Mouse (Mus musculus): Measurements from ENCODE around the gene Ddx39b. TPM values are rescaled to one million over a fixed set of nuclear protein-coding genes. Genes with fewer than 3 reads are reported as not detected.

The Ddx39b gene
- polyA plus RNA-seq, 2 experiments: 127 to 199 TPM

DNA sequence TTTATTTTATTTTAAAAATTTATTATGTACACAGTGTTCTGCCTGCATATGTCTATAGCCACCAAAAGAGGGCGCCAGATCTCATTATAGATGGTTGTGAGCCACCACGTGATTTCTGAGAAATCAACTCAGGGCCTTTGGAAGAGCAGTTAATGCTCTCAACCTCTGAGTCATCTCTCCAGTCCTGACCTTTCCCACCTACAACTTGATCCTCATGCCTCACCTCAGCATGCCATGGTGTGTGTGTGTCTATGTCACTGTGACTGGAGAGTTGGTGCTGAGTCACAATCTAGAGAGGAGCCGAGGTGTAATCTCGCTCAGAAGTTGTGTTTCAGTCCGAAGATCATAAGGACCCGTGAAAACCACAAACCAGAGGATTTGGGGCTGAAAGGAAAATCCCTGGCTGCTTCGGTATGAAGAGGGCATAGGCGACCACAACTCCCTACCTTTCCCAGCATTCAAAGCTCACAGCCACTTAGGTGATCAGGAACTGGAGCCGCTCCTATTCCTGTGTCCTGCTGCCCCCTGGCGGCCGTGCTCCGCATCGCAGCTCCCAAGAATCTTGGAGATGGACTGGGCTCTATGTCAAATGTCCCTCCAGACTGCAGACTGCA is 60.2 kb downstream of the Ddx39b start:
- H3K4me2 ChIP-seq (ENCODE audit: low read depth): no peak overlapping the region
- H3K9me3 ChIP-seq (ENCODE audit: control insufficient read depth, low read length): no peaks in the 10 kb centered on the region
- H3K9ac ChIP-seq (replicated peaks): no peak overlapping the region
- TF ChIP-seq CTCF (IDR thresholded peaks at IDR 0.05; ENCODE audit: low read depth) (peak; percentile 96), EP300 (IDR thresholded peaks at IDR 0.05; ENCODE audit: low read depth) (no peak)
- WGBS (ENCODE audit: insufficient replicate concordance): 18% methylated on average over 13 of the region's 13 CpGs
- peaks cover 0 to 3% of the 10 kb centered on the region in 2 experiments; a peak in 2 of 4 replicates for H3K4me1 ChIP-seq (replicated peaks; ENCODE audit: control insufficient read depth in 2 of 2, insufficient read depth in 2 of 2, low read length in 1 of 2)
- ATAC-seq (ENCODE audit: insufficient read depth): no peak
- no peaks in the 10 kb centered on the region for H3K36me3 ChIP-seq (replicated peaks; ENCODE audit: control insufficient read depth, insufficient read depth, low read depth)
- no peaks in the 10 kb centered on the region for H3K27me3 ChIP-seq (ENCODE audit: control insufficient read depth, insufficient read depth, low read length)
- DNase-seq (ENCODE audit: low read depth in 3 of 3, low spot score in 3 of 3): peak; percentile 28 to 52 (median 37)
- H3K4me3 ChIP-seq (ENCODE audit: insufficient read depth in 1 of 2, low read depth in 2 of 2, low read length in 2 of 2): no peak overlapping the region
- H3K27ac ChIP-seq: no peak overlapping the region

DNA sequence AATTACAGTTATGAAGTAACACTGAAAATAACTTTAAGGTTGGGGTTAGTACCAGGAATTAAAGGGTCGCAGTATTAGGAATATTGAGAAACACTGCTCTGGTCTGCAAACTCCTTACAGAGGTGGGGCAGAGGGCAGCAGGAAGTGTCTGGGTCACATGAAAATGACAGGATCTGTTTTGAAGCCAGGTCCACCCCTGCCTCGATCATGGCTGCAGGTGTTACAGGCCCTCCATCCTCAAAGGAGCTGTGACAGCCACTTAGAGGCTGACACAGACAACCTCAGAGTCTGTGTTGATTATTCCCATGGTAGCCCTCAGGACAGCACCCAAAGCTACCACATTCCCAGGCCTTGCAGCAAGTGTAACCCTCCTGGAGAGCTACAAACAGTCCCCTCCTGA is 61.7 kb downstream of the Ddx39b start:
- Histone ChIP-seq H3K4me1 (replicated peaks; ENCODE audit: control insufficient read depth in 2 of 2, insufficient read depth in 2 of 2, low read length in 1 of 2) (peaks cover 0 to 3% of the 10 kb centered on the region in 2 experiments; a peak in 2 of 4 replicates), H3K27ac (no peak overlapping the region), H3K9ac (replicated peaks) (no peak overlapping the region), H3K4me3 (ENCODE audit: insufficient read depth in 1 of 2, low read depth in 2 of 2, low read length in 2 of 2) (no peak overlapping the region), H3K4me2 (ENCODE audit: low read depth) (no peak overlapping the region), H3K9me3 (ENCODE audit: control insufficient read depth, low read length) (no peaks in the 10 kb centered on the region), H3K27me3 (ENCODE audit: control insufficient read depth, insufficient read depth, low read length) (no peaks in the 10 kb centered on the region), H3K36me3 (replicated peaks; ENCODE audit: control insufficient read depth, insufficient read depth, low read depth) (no peaks in the 10 kb centered on the region)
- DNase-seq (ENCODE audit: low read depth in 3 of 3, low spot score in 3 of 3): no peak
- no peak for TF ChIP-seq CTCF (IDR thresholded peaks at IDR 0.05; ENCODE audit: low read depth)
- no peak for TF ChIP-seq EP300 (IDR thresholded peaks at IDR 0.05; ENCODE audit: low read depth)
- 38% methylated on average over 2 of the region's 2 CpGs for WGBS (ENCODE audit: insufficient replicate concordance)
- no peak for ATAC-seq (ENCODE audit: insufficient read depth)

Small RNAs within 50 kb of the gene (microRNA-seq; reads per million reads assigned to microRNA genes)
- gene Mir6973a: not detected
- not detected for gene Mir6974
- 3.8 reads per million for gene Mir6975
- gene Mir8094: 1.7 reads per million

Other genes starting within 250 kb of the Ddx39b start
Only the 30 nearest of the 35 such genes appear.
- 3.3 and 4.3 TPM in 2 replicates for gene Msh5, start 195.0 kb upstream of the Ddx39b start, polyA plus RNA-seq (2012; rRNA removed)
- gene Msh5, start 195.0 kb upstream of the Ddx39b start, polyA plus RNA-seq (2014; fragmentation: Nextera tagmentation; extraction: Ambion mirVana): 2.3 and 2.9 TPM in 2 replicates
- 76.4 and 78.0 TPM in 2 replicates for gene Clic1, start 191.8 kb upstream of the Ddx39b start, polyA plus RNA-seq (2012; rRNA removed)
- 38.1 and 39.9 TPM in 2 replicates for gene Clic1, start 191.8 kb upstream of the Ddx39b start, polyA plus RNA-seq (2014; fragmentation: Nextera tagmentation; extraction: Ambion mirVana)
- gene Ddah2, start 182.7 kb upstream of the Ddx39b start, polyA plus RNA-seq (2012; rRNA removed): 12.0 and 12.3 TPM in 2 replicates
- gene Ddah2, start 182.7 kb upstream of the Ddx39b start, polyA plus RNA-seq (2014; fragmentation: Nextera tagmentation; extraction: Ambion mirVana): 16.1 and 17.3 TPM in 2 replicates
- 0.26 and 0.48 TPM in 2 replicates for gene Ly6g6c, start 176.4 kb upstream of the Ddx39b start, polyA plus RNA-seq (2012; rRNA removed)
- 0.24 and 0.37 TPM in 2 replicates for gene Ly6g6c, start 176.4 kb upstream of the Ddx39b start, polyA plus RNA-seq (2014; fragmentation: Nextera tagmentation; extraction: Ambion mirVana)
- gene Mpig6b, start 175.6 kb upstream of the Ddx39b start, polyA plus RNA-seq (2012; rRNA removed): 2.3 and 2.6 TPM in 2 replicates
- gene Mpig6b, start 175.6 kb upstream of the Ddx39b start, polyA plus RNA-seq (2014; fragmentation: Nextera tagmentation; extraction: Ambion mirVana): 4.0 and 6.6 TPM in 2 replicates
- 0.08 and 0.32 TPM in 2 replicates for gene Ly6g6e, start 164.8 kb upstream of the Ddx39b start, polyA plus RNA-seq (2012; rRNA removed)
- not detected in 2 replicates for gene Ly6g6e, start 164.8 kb upstream of the Ddx39b start, polyA plus RNA-seq (2014; fragmentation: Nextera tagmentation; extraction: Ambion mirVana)
- gene Ly6g6d, start 163.7 kb upstream of the Ddx39b start, polyA plus RNA-seq (2012; rRNA removed): 0.95 and 1.2 TPM in 2 replicates
- 0.28 and 0.77 TPM in 2 replicates for gene Ly6g6d, start 163.7 kb upstream of the Ddx39b start, polyA plus RNA-seq (2014; fragmentation: Nextera tagmentation; extraction: Ambion mirVana)
- gene Ly6g6f, start 156.1 kb upstream of the Ddx39b start, polyA plus RNA-seq (2012; rRNA removed): 4.1 and 5.1 TPM in 2 replicates
- 5.0 and 6.3 TPM in 2 replicates for gene Ly6g6f, start 156.1 kb upstream of the Ddx39b start, polyA plus RNA-seq (2014; fragmentation: Nextera tagmentation; extraction: Ambion mirVana)
- gene Abhd16a, start 152.5 kb upstream of the Ddx39b start, polyA plus RNA-seq (2012; rRNA removed): 29.1 and 30.0 TPM in 2 replicates
- gene Abhd16a, start 152.5 kb upstream of the Ddx39b start, polyA plus RNA-seq (2014; fragmentation: Nextera tagmentation; extraction: Ambion mirVana): 42.3 and 44.3 TPM in 2 replicates
- not detected in 2 replicates for gene Ly6g5c, start 133.5 kb upstream of the Ddx39b start, polyA plus RNA-seq (2012; rRNA removed)
- gene Ly6g5c, start 133.5 kb upstream of the Ddx39b start, polyA plus RNA-seq (2014; fragmentation: Nextera tagmentation; extraction: Ambion mirVana): not detected in 2 replicates
- gene Ly6g5b, start 126.3 kb upstream of the Ddx39b start, polyA plus RNA-seq (2012; rRNA removed): 0.57 and 0.70 TPM in 2 replicates
- gene Ly6g5b, start 126.3 kb upstream of the Ddx39b start, polyA plus RNA-seq (2014; fragmentation: Nextera tagmentation; extraction: Ambion mirVana): 0.27 TPM in 1 of 2 replicates, not detected in the other
- 8.9 and 10.0 TPM in 2 replicates for gene Gpank1, start 120.3 kb upstream of the Ddx39b start, polyA plus RNA-seq (2012; rRNA removed)
- 12.2 and 12.7 TPM in 2 replicates for gene Gpank1, start 120.3 kb upstream of the Ddx39b start, polyA plus RNA-seq (2014; fragmentation: Nextera tagmentation; extraction: Ambion mirVana)
- gene Csnk2b, start 119.7 kb upstream of the Ddx39b start, polyA plus RNA-seq (2012; rRNA removed): 79.2 and 106 TPM in 2 replicates
- gene Csnk2b, start 119.7 kb upstream of the Ddx39b start, polyA plus RNA-seq (2014; fragmentation: Nextera tagmentation; extraction: Ambion mirVana): 127 and 142 TPM in 2 replicates
- gene D17H6S53E, start 115.4 kb upstream of the Ddx39b start, polyA plus RNA-seq (2012; rRNA removed): 0.75 and 1.5 TPM in 2 replicates
- 1.3 and 1.5 TPM in 2 replicates for gene D17H6S53E, start 115.4 kb upstream of the Ddx39b start, polyA plus RNA-seq (2014; fragmentation: Nextera tagmentation; extraction: Ambion mirVana)
- 285 and 317 TPM in 2 replicates for gene Apom, start 109.7 kb upstream of the Ddx39b start, polyA plus RNA-seq (2012; rRNA removed)
- 750 and 763 TPM in 2 replicates for gene Apom, start 109.7 kb upstream of the Ddx39b start, polyA plus RNA-seq (2014; fragmentation: Nextera tagmentation; extraction: Ambion mirVana)
- gene Bag6, start 106.6 kb upstream of the Ddx39b start, polyA plus RNA-seq (2012; rRNA removed): 45.7 and 48.1 TPM in 2 replicates
- 22.9 and 30.5 TPM in 2 replicates for gene Bag6, start 106.6 kb upstream of the Ddx39b start, polyA plus RNA-seq (2014; fragmentation: Nextera tagmentation; extraction: Ambion mirVana)
- 61.4 and 67.5 TPM in 2 replicates for gene Prrc2a, start 76.8 kb upstream of the Ddx39b start, polyA plus RNA-seq (2012; rRNA removed)
- gene Prrc2a, start 76.8 kb upstream of the Ddx39b start, polyA plus RNA-seq (2014; fragmentation: Nextera tagmentation; extraction: Ambion mirVana): 33.4 and 46.0 TPM in 2 replicates
- gene Aif1, start 65.7 kb upstream of the Ddx39b start, polyA plus RNA-seq (2012; rRNA removed): 3.1 and 8.1 TPM in 2 replicates
- gene Aif1, start 65.7 kb upstream of the Ddx39b start, polyA plus RNA-seq (2014; fragmentation: Nextera tagmentation; extraction: Ambion mirVana): 18.6 and 20.7 TPM in 2 replicates
- gene Lst1, start 53.3 kb upstream of the Ddx39b start, polyA plus RNA-seq (2012; rRNA removed): 25.6 and 37.4 TPM in 2 replicates
- 32.8 and 37.7 TPM in 2 replicates for gene Lst1, start 53.3 kb upstream of the Ddx39b start, polyA plus RNA-seq (2014; fragmentation: Nextera tagmentation; extraction: Ambion mirVana)
- 0.47 and 0.70 TPM in 2 replicates for gene Ltb, start 47.3 kb upstream of the Ddx39b start, polyA plus RNA-seq (2012; rRNA removed)
- 0.28 and 0.64 TPM in 2 replicates for gene Ltb, start 47.3 kb upstream of the Ddx39b start, polyA plus RNA-seq (2014; fragmentation: Nextera tagmentation; extraction: Ambion mirVana)
- 0.42 and 0.73 TPM in 2 replicates for gene Tnf, start 39.7 kb upstream of the Ddx39b start, polyA plus RNA-seq (2012; rRNA removed)
- 0.15 and 0.43 TPM in 2 replicates for gene Tnf, start 39.7 kb upstream of the Ddx39b start, polyA plus RNA-seq (2014; fragmentation: Nextera tagmentation; extraction: Ambion mirVana)
- gene Lta, start 36.4 kb upstream of the Ddx39b start, polyA plus RNA-seq (2012; rRNA removed): 0.04 and 0.07 TPM in 2 replicates
- gene Lta, start 36.4 kb upstream of the Ddx39b start, polyA plus RNA-seq (2014; fragmentation: Nextera tagmentation; extraction: Ambion mirVana): not detected in 2 replicates
- 0.19 and 0.21 TPM in 2 replicates for gene Gm16181, start 20.9 kb upstream of the Ddx39b start, polyA plus RNA-seq (2012; rRNA removed)
- not detected in 2 replicates for gene Gm16181, start 20.9 kb upstream of the Ddx39b start, polyA plus RNA-seq (2014; fragmentation: Nextera tagmentation; extraction: Ambion mirVana)
- gene Atp6v1g2, start 8.1 kb upstream of the Ddx39b start, polyA plus RNA-seq (2012; rRNA removed): 1.8 and 1.9 TPM in 2 replicates
- gene Atp6v1g2, start 8.1 kb upstream of the Ddx39b start, polyA plus RNA-seq (2014; fragmentation: Nextera tagmentation; extraction: Ambion mirVana): 0.76 and 0.97 TPM in 2 replicates
- 3.6 and 4.2 TPM in 2 replicates for gene Nfkbil1, start 6.0 kb upstream of the Ddx39b start, polyA plus RNA-seq (2012; rRNA removed)
- 1.1 and 1.3 TPM in 2 replicates for gene Nfkbil1, start 6.0 kb upstream of the Ddx39b start, polyA plus RNA-seq (2014; fragmentation: Nextera tagmentation; extraction: Ambion mirVana)
- 29.2 and 37.1 TPM in 2 replicates for gene H2-D1, start 21.0 kb downstream of the Ddx39b start, polyA plus RNA-seq (2012; rRNA removed)
- 55.6 and 57.2 TPM in 2 replicates for gene H2-D1, start 21.0 kb downstream of the Ddx39b start, polyA plus RNA-seq (2014; fragmentation: Nextera tagmentation; extraction: Ambion mirVana)
- gene H2-Q1, start 78.7 kb downstream of the Ddx39b start, polyA plus RNA-seq (2012; rRNA removed): 0.50 and 0.56 TPM in 2 replicates
- gene H2-Q1, start 78.7 kb downstream of the Ddx39b start, polyA plus RNA-seq (2014; fragmentation: Nextera tagmentation; extraction: Ambion mirVana): 0.58 and 1.2 TPM in 2 replicates
- gene H2-Q2, start 100.5 kb downstream of the Ddx39b start, polyA plus RNA-seq (2012; rRNA removed): 0.57 and 0.82 TPM in 2 replicates
- gene H2-Q2, start 100.5 kb downstream of the Ddx39b start, polyA plus RNA-seq (2014; fragmentation: Nextera tagmentation; extraction: Ambion mirVana): 1.8 and 1.9 TPM in 2 replicates
- 5.4 TPM in 2 replicates for gene H2-Q4, start 137.9 kb downstream of the Ddx39b start, polyA plus RNA-seq (2012; rRNA removed)
- gene H2-Q4, start 137.9 kb downstream of the Ddx39b start, polyA plus RNA-seq (2014; fragmentation: Nextera tagmentation; extraction: Ambion mirVana): 1.2 and 1.3 TPM in 2 replicates
- 10.3 and 11.2 TPM in 2 replicates for gene H2-Q6, start 183.1 kb downstream of the Ddx39b start, polyA plus RNA-seq (2012; rRNA removed)
- gene H2-Q6, start 183.1 kb downstream of the Ddx39b start, polyA plus RNA-seq (2014; fragmentation: Nextera tagmentation; extraction: Ambion mirVana): 7.6 and 11.1 TPM in 2 replicates